Mouse (Mus musculus) heart, embryonic 13.5 days (tissue): ENCODE measurements at regions not wholly inside any gene's neighbourhood (a gene's known extent, or its start where the extent isn't known, plus 50 kb on each side); places are given as distances from the start of the nearest gene placed in this dataset.

ENCODE experiments used
- ATAC-seq: fragments of 200-750 bp; cut with Nextera tagmentation; 2 replicates; pipeline ENCODE4 v1.8.0; 2017; ENCODE audit warnings: moderate TSS enrichment; ENCODE audit not compliant: insufficient number of reproducible peaks, low FRiP score, low TSS enrichment; ENCODE audit errors: extremely low read depth
- H3K27ac ChIP-seq: fragments of 300-500 bp; sonication (generic); replicated peaks from 2 replicates; pipeline ENCODE4 v1.5.1; 2015; ENCODE audit warnings: moderate library complexity, mild to moderate bottlenecking, inconsistent platforms
- H3K27me3 ChIP-seq: fragments of 300-500 bp; sonication (generic); replicated peaks from 2 replicates; pipeline ENCODE4 v1.6.1; 2015; ENCODE audit warnings: mild to moderate bottlenecking, inconsistent platforms
- H3K36me3 ChIP-seq: fragments of 300-500 bp; sonication (generic); 2 replicates; pipeline ENCODE4 v1.6.1; 2015; ENCODE audit warnings: mild to moderate bottlenecking, inconsistent platforms
- H3K4me1 ChIP-seq: fragments of 300-500 bp; sonication (generic); 2 replicates; pipeline ENCODE4 v1.6.1; 2015; ENCODE audit warnings: inconsistent platforms
- H3K4me2 ChIP-seq: fragments of 300-500 bp; sonication (generic); 2 replicates; pipeline ENCODE4 v1.6.1; 2015; ENCODE audit warnings: inconsistent platforms, mild to moderate bottlenecking, moderate library complexity
- H3K4me3 ChIP-seq: fragments of 300-500 bp; sonication (generic); 2 replicates; pipeline ENCODE4 v1.5.1; 2015; ENCODE audit warnings: moderate library complexity, mild to moderate bottlenecking, inconsistent platforms
- H3K9ac ChIP-seq: fragments of 300-500 bp; sonication (generic); 2 replicates; pipeline ENCODE4 v1.6.1; 2015; ENCODE audit warnings: inconsistent platforms, mild to moderate bottlenecking, moderate library complexity
- H3K9me3 ChIP-seq: fragments of 300-500 bp; sonication (generic); 2 replicates; pipeline ENCODE4 v1.6.1; 2016; ENCODE audit warnings: inconsistent platforms
- WGBS: fragments of 180-500 bp; shearing (Covaris S2); methylation state at CpG from one replicate; pipeline ENCODE4 v1.1.7; 2015; ENCODE audit warnings: mixed read lengths; 5-methylcytosine and 5-hydroxymethylcytosine counted together

DNA sequence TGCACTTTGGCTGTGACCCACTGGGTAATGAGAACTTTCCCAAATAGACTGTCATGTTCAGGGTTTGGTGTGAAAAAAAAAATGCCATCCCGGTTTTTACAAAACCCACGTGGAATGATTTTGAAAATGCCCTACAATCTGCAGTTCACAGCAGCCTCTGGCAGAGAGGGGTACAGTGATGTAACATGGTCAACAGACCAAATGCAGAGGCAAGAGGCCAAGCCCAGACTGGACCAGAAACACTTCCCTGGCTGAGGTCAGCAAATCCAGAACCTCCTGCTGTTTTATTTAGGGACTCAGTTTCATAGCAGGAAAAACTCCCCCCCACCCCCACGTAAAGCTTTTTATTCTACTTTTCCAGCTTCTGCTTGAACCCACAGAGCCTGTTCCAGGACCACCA is 267.4 kb downstream of the Maf start:
- ATAC-seq = no peak
- H3K9me3 ChIP-seq = no peaks in the 10 kb centered on the region
- no peaks in the 10 kb centered on the region for H3K36me3 ChIP-seq
- H3K27ac ChIP-seq = no peak overlapping the region
- H3K27me3 ChIP-seq = peaks cover 3% of the 10 kb centered on the region; the same call in 1 of the 2 replicates
- H3K9ac ChIP-seq = no peak overlapping the region
- H3K4me2 ChIP-seq = no peak overlapping the region
- H3K4me3 ChIP-seq = no peak overlapping the region
- H3K4me1 ChIP-seq = no peaks in the 10 kb centered on the region
- 75% methylated on average over 3 of the region's 3 CpGs for WGBS

DNA sequence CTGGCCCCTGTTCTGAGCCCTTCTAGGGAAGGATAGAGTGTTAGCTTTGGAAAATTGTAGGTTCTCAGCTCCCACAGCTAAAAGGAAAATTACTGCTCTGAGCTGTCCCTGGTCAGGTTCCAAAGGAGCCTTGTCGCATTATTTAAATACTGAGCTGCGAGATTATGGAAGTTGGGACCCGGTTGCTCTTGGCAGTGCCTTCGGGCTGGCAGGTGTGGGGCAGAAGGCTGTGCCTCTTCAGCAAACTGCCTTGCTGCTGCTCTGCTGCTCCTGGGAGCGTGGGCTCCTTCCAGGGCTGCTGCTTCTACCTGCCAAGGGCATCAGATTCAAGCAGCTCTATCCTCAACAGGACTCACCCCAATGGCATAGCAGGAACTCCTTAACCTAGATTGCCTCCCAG is 268.1 kb downstream of the Maf start:
- ATAC-seq = no peak
- Histone ChIP-seq H3K9me3 (no peaks in the 10 kb centered on the region), H3K4me2 (no peak overlapping the region), H3K27me3 (peaks cover 3% of the 10 kb centered on the region; the same call in 1 of the 2 replicates), H3K27ac (no peak overlapping the region), H3K4me3 (no peak overlapping the region), H3K4me1 (no peaks in the 10 kb centered on the region), H3K36me3 (no peaks in the 10 kb centered on the region), H3K9ac (no peak overlapping the region)
- 65% methylated on average over 5 of the region's 5 CpGs for WGBS

DNA sequence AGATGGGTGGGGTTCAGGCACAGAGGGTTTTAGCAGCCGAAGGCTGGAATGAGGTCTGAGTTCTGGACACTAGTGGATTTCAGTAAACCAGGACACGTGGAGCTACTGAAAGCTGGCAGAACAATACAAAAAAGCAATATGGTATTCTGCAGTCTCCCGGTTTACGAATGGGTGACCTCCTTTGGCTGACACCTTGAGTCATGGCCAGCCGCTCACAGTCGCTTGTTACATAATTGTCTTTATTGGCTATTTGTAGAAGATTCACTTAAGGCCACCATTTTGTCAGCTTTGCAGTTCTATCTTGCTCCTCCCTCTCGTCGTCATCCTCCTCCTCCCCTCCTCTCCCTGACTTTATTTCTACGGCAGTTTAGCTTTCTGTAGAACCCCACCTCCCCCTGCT is 269.6 kb downstream of the Maf start:
- 84% methylated on average over 9 of the region's 9 CpGs for WGBS

DNA sequence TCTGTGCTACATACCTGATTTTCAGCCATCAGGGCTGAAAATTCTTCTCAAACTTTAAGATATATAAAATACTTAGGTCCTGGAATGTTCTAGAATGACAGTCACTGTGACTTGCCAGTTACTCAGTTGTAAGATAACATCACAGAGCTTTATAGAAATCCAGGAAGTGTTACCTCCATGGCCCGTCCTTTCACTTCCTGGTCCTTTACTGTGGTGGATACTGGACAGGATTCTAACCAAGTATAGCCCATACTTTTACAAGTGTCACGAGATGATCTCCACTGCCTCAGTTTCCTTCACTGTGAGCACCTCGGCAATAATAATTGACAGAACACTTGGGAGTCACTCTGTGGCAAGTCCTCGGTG is 271.3 kb downstream of the Maf start:
- Histone ChIP-seq H3K4me2 (no peak overlapping the region), H3K27me3 (peaks cover 3% of the 10 kb centered on the region; the same call in 1 of the 2 replicates), H3K4me3 (no peak overlapping the region), H3K9ac (no peak overlapping the region), H3K36me3 (no peaks in the 10 kb centered on the region), H3K4me1 (no peaks in the 10 kb centered on the region), H3K27ac (no peak overlapping the region), H3K9me3 (no peaks in the 10 kb centered on the region)
- ATAC-seq = no peak
- 74% methylated on average over 4 of the region's 4 CpGs for WGBS

More for the DNA sequence above, 269.6 kb downstream of the Maf start:
- Histone ChIP-seq H3K4me2 (no peak overlapping the region), H3K9me3 (no peaks in the 10 kb centered on the region), H3K36me3 (no peaks in the 10 kb centered on the region), H3K27ac (no peak overlapping the region), H3K4me3 (no peak overlapping the region), H3K9ac (no peak overlapping the region), H3K27me3 (peaks cover 3% of the 10 kb centered on the region; the same call in 1 of the 2 replicates), H3K4me1 (no peaks in the 10 kb centered on the region)
- ATAC-seq = no peak

DNA sequence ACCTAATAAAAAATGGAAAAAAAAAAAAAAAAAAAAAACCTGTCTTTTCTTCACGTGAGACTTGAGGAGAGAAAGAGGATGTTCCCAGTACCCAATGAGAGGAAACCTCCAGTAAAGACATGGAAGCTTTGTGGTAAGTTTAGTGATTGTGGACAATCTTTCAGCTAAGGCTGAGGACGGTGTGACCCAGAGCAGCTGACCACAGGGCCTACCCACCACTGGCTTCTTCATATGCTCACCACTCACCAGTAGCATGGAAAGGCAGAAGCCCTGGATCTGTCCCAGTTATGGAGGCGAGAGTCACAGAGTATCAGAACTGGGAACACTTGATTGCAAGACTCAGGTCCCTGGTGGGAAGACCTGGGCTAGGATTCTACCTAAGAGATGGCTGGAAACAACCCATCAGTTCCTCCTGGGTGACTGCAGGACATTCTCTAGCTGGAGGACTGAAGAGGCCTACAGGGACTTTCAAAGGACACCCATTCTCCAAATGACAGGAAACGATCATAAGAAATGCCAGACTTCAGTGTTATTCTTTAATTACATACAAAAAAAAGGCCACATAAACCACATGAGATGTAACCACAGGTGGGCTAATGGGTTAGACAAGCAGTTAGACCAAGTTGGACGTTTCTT is 271.8 kb downstream of the Maf start:
- no peaks in the 10 kb centered on the region for H3K4me1 ChIP-seq
- no peak overlapping the region for H3K27ac ChIP-seq
- H3K9ac ChIP-seq = no peak overlapping the region
- ATAC-seq = no peak
- no peak overlapping the region for H3K4me3 ChIP-seq
- no peaks in the 10 kb centered on the region for H3K9me3 ChIP-seq
- no peak overlapping the region for H3K4me2 ChIP-seq
- 74% methylated on average over 5 of the region's 5 CpGs for WGBS
- no peaks in the 10 kb centered on the region for H3K36me3 ChIP-seq
- 0 out of 2 replicates have a peak, but pooled peaks cover 3% of the 10 kb centered on the region for H3K27me3 ChIP-seq

DNA sequence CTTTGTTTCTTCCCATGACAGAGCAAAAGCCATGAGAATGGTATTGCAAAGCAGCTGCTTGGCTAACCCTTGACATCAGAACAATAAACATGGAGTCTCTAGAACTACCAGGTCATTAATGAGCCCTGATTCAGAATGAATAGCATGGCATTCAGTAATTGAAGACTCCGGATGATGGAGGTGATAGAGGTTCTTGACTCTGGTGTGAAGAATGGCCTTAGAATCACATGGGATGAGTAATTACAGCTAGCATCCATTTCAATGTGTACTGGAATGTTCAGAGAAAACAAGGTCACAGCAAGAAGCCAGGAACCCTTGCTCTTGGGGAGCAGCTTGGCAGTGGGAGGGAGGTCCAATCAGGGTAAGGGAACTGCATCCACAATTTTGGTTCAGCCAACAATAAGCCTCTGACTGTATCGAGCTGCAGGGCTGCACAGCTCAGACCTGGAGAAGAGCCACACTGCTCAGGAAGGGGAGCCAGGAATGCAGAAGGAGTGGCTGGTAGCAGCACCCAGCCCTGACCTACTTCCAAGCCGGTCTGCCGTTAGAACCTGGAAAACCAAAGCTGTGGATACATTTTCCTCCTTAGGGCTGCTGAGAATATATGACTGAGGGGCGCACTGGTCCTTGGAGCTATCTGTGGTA is 275.1 kb downstream of the Maf start:
- Histone ChIP-seq H3K4me1 (no peaks in the 10 kb centered on the region), H3K4me3 (no peak overlapping the region), H3K4me2 (no peak overlapping the region), H3K9me3 (no peaks in the 10 kb centered on the region), H3K9ac (no peak overlapping the region), H3K27ac (no peak overlapping the region), H3K36me3 (no peaks in the 10 kb centered on the region), H3K27me3 (no peaks in the 10 kb centered on the region)
- no peak for ATAC-seq
- 77% methylated on average over 5 of the region's 5 CpGs for WGBS

DNA sequence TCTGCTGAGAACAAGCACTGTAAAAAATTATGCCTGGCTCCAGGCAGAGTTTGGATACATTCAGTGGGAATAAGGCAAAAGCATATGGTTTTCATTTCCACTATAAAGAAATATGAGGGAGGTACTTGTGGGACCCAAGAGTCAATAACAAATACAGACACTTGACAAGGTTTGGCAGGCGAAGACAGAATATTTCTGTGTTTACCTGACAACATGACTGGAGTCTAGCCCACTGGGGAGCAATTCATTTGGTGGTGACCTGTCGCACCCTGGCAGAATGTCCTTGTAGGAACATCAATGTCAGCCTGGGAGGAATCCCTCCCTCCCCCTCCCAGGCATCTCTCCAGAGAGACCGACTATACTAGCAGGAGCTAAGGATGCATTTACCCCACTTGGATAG is 276.8 kb downstream of the Maf start:
- H3K36me3 ChIP-seq = no peaks in the 10 kb centered on the region
- no peak overlapping the region for H3K9ac ChIP-seq
- no peak for ATAC-seq
- H3K4me1 ChIP-seq = no peaks in the 10 kb centered on the region
- H3K27me3 ChIP-seq = no peaks in the 10 kb centered on the region
- no peak overlapping the region for H3K27ac ChIP-seq
- WGBS = 52% methylated on average over 3 of the region's 3 CpGs
- no peaks in the 10 kb centered on the region for H3K9me3 ChIP-seq
- no peak overlapping the region for H3K4me2 ChIP-seq
- H3K4me3 ChIP-seq = no peak overlapping the region

DNA sequence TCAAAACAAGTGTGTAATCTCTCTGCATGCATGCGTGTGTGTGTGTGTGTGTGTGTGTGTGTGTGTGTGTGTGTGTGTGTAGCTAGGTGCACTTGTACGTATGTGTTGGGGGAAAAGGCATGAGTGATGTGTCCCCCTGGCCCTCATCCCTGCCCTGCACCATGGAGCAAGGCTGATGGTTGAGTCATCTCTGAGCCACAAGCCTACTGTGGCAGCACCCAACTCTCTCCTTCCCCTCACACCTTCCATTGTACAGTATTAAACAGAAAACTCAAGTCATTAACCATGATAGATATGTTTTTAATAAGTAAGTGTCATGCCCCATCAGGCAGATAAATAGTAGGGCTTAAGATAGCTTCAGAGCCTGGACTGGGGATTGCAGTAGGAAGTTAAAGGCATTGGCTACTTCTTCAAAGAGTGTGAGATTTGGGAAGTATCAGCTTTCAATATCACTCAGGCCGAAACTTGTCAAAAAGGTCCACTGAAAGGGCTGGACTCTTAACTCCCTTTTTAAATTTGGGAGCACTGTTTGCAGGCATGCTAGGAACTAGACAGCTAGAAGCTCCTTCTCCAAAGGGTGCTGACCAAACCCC is 278.2 kb downstream of the Maf start:
- no peak overlapping the region for H3K4me3 ChIP-seq
- no peaks in the 10 kb centered on the region for H3K4me1 ChIP-seq
- no peaks in the 10 kb centered on the region for H3K36me3 ChIP-seq
- H3K27ac ChIP-seq = no peak overlapping the region
- no peaks in the 10 kb centered on the region for H3K9me3 ChIP-seq
- no peak overlapping the region for H3K9ac ChIP-seq
- no peak overlapping the region for H3K4me2 ChIP-seq
- no peaks in the 10 kb centered on the region for H3K27me3 ChIP-seq
- WGBS = 79% methylated on average over 3 of the region's 3 CpGs
- no peak for ATAC-seq

DNA sequence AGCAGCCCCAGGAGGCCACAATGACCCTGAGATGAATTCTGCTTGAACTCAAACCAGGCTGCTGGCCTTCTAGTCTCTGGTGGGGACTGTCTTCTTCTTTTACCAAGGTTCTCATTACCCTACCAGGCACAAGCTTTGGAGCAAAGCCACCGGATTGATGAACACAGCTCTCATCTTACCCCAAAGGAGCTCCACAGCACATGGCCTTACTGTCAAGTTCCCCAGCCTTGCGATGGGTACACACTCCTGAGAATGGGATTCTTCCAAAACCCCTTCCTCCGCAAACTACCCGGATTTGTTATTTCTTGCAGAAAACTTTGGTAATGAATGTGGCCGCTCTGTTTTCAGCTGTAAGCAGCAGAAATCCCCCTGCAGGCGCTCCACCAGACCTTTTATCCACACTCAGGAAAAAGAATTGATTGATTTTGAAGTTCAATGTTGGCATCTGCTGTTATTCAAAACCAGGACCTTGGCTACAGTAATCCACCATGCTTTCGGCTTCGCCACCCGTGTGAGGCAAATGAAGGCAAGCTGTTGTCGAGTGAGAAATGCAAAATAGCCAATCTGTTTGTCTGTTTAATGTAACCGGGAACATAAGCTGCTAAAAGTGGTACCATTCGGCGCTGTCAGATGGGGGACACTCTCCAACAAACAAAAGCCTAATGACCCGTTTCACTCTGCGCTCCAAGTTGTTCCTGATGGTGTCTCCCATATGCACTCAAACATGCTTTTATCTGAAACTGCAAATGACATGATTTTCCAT is 278.9 kb downstream of the Maf start:
- Histone ChIP-seq H3K4me2 (no peak overlapping the region), H3K27me3 (no peaks in the 10 kb centered on the region), H3K9me3 (no peaks in the 10 kb centered on the region), H3K9ac (no peak overlapping the region), H3K27ac (no peak overlapping the region), H3K4me1 (no peaks in the 10 kb centered on the region), H3K4me3 (no peak overlapping the region), H3K36me3 (no peaks in the 10 kb centered on the region)
- WGBS = 82% methylated on average over 15 of the region's 15 CpGs
- ATAC-seq = no peak

DNA sequence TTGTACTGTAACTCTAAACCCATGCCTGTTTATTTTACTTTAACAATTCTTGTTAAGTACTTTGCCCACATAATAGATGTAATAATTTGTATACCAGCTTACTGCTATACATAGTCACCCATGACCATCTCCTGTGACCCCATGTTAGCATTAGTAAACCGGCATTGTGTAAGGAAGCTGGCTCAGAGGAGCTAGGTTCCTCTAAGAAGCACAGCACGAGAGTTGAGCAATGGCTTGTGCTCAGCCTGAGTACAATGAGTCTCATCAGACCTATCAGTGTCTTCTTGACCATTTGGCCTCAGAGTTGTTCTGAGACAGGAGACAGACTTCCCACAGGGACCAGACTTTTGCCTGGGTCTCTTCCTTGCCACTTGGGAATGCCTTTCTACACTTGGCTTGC is 279.6 kb downstream of the Maf start:
- Histone ChIP-seq H3K4me3 (no peak overlapping the region), H3K27me3 (no peaks in the 10 kb centered on the region), H3K9ac (no peak overlapping the region), H3K4me2 (no peak overlapping the region), H3K36me3 (no peaks in the 10 kb centered on the region), H3K4me1 (no peaks in the 10 kb centered on the region), H3K27ac (no peak overlapping the region), H3K9me3 (no peaks in the 10 kb centered on the region)
- no peak for ATAC-seq
- 63% methylated on average over 2 of the region's 2 CpGs for WGBS

DNA sequence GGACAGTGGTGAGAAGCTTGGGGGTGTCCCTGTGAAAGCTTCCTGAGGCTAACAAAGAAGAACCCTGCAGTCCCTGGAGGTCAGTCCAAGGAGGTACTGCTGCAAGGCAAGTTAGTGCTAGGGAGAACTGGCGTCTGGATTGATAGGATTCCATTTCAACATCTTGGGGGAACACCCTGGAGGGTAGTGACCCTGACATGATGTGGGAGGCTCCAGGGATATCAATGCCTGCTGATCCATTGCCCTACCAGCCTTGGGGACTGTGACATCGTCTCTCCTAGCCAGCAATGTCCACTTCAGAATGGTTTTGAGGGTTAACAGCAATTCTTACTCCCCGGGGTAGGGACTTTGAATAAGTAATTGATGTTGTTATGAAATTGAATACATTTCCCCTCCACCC is 280.1 kb downstream of the Maf start:
- H3K27ac ChIP-seq = no peak overlapping the region
- H3K9me3 ChIP-seq = no peaks in the 10 kb centered on the region
- no peaks in the 10 kb centered on the region for H3K4me1 ChIP-seq
- WGBS = 64% methylated on average over 3 of the region's 3 CpGs
- H3K4me3 ChIP-seq = no peak overlapping the region
- no peak for ATAC-seq
- no peaks in the 10 kb centered on the region for H3K27me3 ChIP-seq
- no peak overlapping the region for H3K4me2 ChIP-seq
- H3K9ac ChIP-seq = no peak overlapping the region
- no peaks in the 10 kb centered on the region for H3K36me3 ChIP-seq
